Mouse (Mus musculus) E14TG2a.4 (cell line): ENCODE data around the gene Prl6a1.

ENCODE experiments used
- H3K27me3 ChIP-seq: 2 replicates; pipeline ENCODE4 v1.6.1; 2014; ENCODE audit warnings: low read length, control low read depth; ENCODE audit not compliant: insufficient read depth
- H3K36me3 ChIP-seq: 2 replicates; pipeline ENCODE4 v1.6.1; 2014; ENCODE audit warnings: low read length, control low read depth; ENCODE audit not compliant: insufficient read depth
- H3K4me1 ChIP-seq: replicated peaks from 2 replicates; pipeline ENCODE4 v1.6.1; 2014; ENCODE audit warnings: low read depth, low read length, control low read depth
- H3K4me3 ChIP-seq: replicated peaks from 2 replicates; pipeline ENCODE4 v1.5.1; 2014; ENCODE audit warnings: mild to moderate bottlenecking, low read length
- H3K9me3 ChIP-seq: 2 replicates; pipeline ENCODE4 v1.6.1; 2014; ENCODE audit warnings: low read length, control low read depth
- CTCF ChIP-seq: conservative IDR thresholded peaks from 2 replicates; pipeline ENCODE4 v1.5.1; 2014; ENCODE audit warnings: low read length
- NANOG ChIP-seq: IDR thresholded peaks from 2 replicates; pipeline ENCODE4 v1.6.1; 2014; ENCODE audit warnings: borderline replicate concordance, low read length, mixed read lengths
- POU5F1 ChIP-seq: IDR thresholded peaks from 2 replicates; pipeline ENCODE4 v1.6.1; 2014; ENCODE audit warnings: low read length, borderline replicate concordance

Prl6a1 gene

DNA sequence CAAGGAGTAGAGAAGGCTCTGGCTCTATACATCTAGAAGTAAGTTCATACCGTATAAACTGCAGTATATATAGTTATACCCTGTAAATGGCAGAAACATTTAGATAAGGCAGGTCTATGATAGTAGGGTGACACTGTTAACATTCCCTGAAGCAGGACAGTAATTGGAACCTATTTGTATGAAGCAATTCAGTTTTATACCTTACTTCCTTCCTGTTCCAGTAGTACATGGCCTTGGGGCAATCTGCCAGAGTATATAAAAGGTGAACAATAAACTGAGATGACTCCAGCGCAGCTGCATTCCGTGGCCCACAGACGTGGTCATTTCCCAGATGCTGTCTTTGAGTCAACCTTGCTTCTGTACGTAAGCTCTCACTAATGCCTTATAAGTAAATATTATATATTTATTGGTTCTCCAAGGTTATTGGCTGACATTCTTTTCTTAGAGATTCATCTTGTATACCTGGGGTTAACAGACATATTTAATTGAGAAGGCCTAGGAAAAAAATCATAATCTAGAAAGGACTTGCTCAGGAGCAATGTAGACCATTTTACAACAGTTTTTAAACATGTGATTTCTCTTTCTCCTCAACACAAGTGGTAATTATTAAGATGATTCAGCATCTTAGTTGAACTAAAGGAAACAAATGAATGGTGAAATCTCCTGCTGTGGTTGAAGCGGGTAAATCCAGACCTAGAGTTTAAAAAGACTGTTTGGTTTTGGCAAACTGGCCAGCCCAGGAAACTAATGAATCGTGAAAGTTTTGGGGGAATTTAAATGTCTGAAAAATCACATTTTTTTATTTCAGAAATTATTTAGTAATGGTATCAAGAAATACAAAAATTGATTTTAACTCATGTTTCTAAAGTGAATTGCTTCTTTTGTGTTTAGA is at the start of gene Prl6a1:
Prl6a1 (plus strand) TSS at position 294 of the 892 bp plus-strand sequence.
- H3K4me3 ChIP-seq: no peak within 1 kb of the TSS
- TF ChIP-seq NANOG (no peak), CTCF (no peak), POU5F1 (no peak)
- no peaks in the 10 kb centered on the region for H3K9me3 ChIP-seq
- no peaks in the 10 kb centered on the region for H3K36me3 ChIP-seq
- H3K4me1 ChIP-seq: no peaks in the 10 kb centered on the region
- no peaks in the 10 kb centered on the region for H3K27me3 ChIP-seq

DNA sequence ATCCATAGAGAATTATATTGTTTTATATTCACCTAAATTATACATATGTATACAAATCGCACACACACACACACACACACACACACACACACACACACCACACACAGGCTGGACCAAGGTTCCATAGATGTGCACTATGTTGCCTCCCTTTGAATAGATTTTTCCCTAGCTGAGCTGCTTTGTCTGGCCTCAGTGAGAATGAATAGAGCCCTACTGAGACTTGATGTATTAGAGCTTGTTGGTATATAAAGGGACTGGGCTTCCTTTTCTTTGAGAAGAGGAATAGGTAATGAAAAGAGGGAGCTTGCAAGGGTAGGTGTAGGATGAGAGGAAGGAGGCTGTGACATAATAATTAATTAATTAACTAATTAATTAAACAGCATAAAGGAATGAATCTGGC is 22.6 kb downstream of the Prl6a1 start:
- H3K36me3 ChIP-seq: no peaks in the 10 kb centered on the region

DNA sequence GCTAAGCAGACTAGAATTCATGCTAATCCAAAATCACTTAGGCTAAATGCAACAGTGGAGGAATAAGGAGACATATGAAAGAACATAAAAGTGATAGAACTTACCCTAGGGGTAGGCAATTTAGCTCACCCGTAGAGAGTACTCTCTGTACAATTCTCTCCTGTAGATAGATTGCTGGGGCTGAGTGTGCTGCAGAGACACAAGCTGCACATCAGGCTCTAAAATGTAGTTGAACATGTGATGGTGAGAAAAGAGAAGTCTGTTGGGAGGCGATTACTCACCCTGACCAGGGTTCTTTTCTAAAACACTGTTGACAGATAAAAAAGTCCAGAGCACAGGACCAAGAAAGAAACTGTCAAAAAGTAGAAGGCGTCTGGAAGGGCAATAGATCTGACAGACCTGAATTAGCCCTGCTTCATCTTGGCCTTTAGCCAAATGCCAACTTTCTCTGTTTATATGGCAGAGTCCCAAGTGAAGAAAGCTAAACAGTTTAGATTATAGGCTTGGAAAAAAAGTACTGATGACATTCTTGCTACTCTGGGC is 30.4 kb downstream of the Prl6a1 start:
- Histone ChIP-seq H3K4me1 (no peaks in the 10 kb centered on the region), H3K4me3 (no peak overlapping the region), H3K36me3 (no peaks in the 10 kb centered on the region), H3K9me3 (no peaks in the 10 kb centered on the region), H3K27me3 (no peaks in the 10 kb centered on the region)
- TF ChIP-seq POU5F1 (no peak), NANOG (no peak), CTCF (no peak)

More for the DNA sequence above, 22.6 kb downstream of the Prl6a1 start:
- TF ChIP-seq POU5F1 (no peak), NANOG (no peak), CTCF (no peak)
- no peaks in the 10 kb centered on the region for H3K4me1 ChIP-seq
- no peaks in the 10 kb centered on the region for H3K9me3 ChIP-seq
- no peak overlapping the region for H3K4me3 ChIP-seq
- H3K27me3 ChIP-seq: no peaks in the 10 kb centered on the region

DNA sequence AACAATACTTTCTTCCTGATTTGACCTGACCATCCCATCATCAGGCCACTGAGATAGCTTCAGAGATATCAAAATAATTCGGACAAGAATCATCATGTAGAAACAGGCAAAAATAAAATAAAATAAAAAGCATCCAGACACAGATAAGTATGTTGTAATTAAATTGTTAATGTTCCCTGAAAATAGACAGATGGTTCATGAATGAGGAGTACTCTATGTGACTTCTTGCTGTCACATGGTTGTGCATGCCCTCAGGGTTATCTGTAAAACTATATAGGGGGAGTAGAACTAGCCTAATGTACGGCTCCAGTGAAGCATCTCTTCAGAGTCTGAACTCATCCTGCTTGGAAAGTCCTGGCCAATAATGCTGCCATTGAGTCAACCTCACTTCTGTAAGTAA is 32.9 kb downstream of the Prl6a1 start, which contains the start of gene Prl8a2:
Prl8a2 (plus strand) TSS at position 301 of the 400 bp plus-strand sequence.
- TF ChIP-seq CTCF (no peak), POU5F1 (no peak), NANOG (no peak)

More for the DNA sequence above, 32.9 kb downstream of the Prl6a1 start, which contains the start of gene Prl8a2:
- Histone ChIP-seq H3K9me3 (no peaks in the 10 kb centered on the region), H3K36me3 (no peaks in the 10 kb centered on the region), H3K4me1 (no peaks in the 10 kb centered on the region), H3K27me3 (no peaks in the 10 kb centered on the region), H3K4me3 (no peak within 1 kb of the TSS)
